Mouse (Mus musculus) brain, adult 10 weeks (tissue): ENCODE data around the gene Pnpt1. TPM values are rescaled to one million over a fixed set of nuclear protein-coding genes. Genes with fewer than 3 reads are reported as not detected.

Source experiments
- polyA plus RNA-seq: library from polyadenylated mRNA; stranded (reverse); fragments of 350-450 nt; fragmentation: Illumina TruSeq; extraction: RNeasy Lipid Tissue Mini Kit (QIAGEN cat#74804); gene quantifications from one replicate; pipeline ENCODE4 v1.2.3, GENCODE M21; 2015; ENCODE audit warnings: low read depth, low replicate concordance

The Pnpt1 gene
- polyA plus RNA-seq = 18.8 TPM

GRCm38 (mm10) chr11:29130385-29131355 is at the start of gene Pnpt1:
Pnpt1 (plus strand) TSS chr11:29130744.

GRCm38 (mm10) chr11:29172563-29173124 is 42.1 kb downstream of the Pnpt1 start, which contains the start of gene Ppp4r3b:
Ppp4r3b (plus strand) TSS chr11:29172890.

Other genes with a start within 250 kb of the Pnpt1 start
- 27.8 TPM for gene Ppp4r3b, start 42.1 kb downstream of the Pnpt1 start, polyA plus RNA-seq
- 140 TPM for gene Cfap36, start 116.7 kb downstream of the Pnpt1 start, polyA plus RNA-seq
- 30.8 TPM for gene Ccdc88a, start 242.9 kb downstream of the Pnpt1 start, polyA plus RNA-seq